Mouse (Mus musculus): ENCODE results near the gene Pak7.
"Not testable (repeated sequence)": the region's sequence is repeated elsewhere in the genome, so short reads cannot be mapped to it uniquely, and the experiment has no call there.

Pak7 gene

GRCm38 (mm10) chr2:136387181-136388131, at the start of gene Pak7:
Gene Pak7 (minus strand): TSS chr2:136387967.
- no peak for DNase-seq (ENCODE audit: low spot score in 2 of 2)

GRCm38 (mm10) chr2:136425561-136425960, 37.8 kb upstream of the Pak7 start:
- DNase-seq (ENCODE audit: low spot score in 2 of 2): no peak

- no peak for DNase-seq (ENCODE audit: low spot score in 2 of 2)
Observed at GRCm38 (mm10) chr2:136419543-136419942, 31.8 kb upstream of the Pak7 start.

GRCm38 (mm10) chr2:136416381-136416780, 28.6 kb upstream of the Pak7 start:
- DNase-seq (ENCODE audit: low spot score in 2 of 2): no peak

- no peak for DNase-seq (ENCODE audit: low spot score in 2 of 2)
Observed at GRCm38 (mm10) chr2:136402587-136402986, 14.8 kb upstream of the Pak7 start.

- no peak for DNase-seq (ENCODE audit: low spot score in 2 of 2)
Observed at GRCm38 (mm10) chr2:136375318-136375717, 12.4 kb downstream of the Pak7 start.

GRCm38 (mm10) chr2:136372361-136372760, 15.4 kb downstream of the Pak7 start:
- no peak for DNase-seq (ENCODE audit: low spot score in 2 of 2)

GRCm38 (mm10) chr2:136351393-136352096, 36.2 kb downstream of the Pak7 start:
- no peak for DNase-seq (ENCODE audit: low spot score in 2 of 2)

- DNase-seq (ENCODE audit: low spot score in 2 of 2): no peak
Observed at GRCm38 (mm10) chr2:136350459-136350858, 37.3 kb downstream of the Pak7 start.

GRCm38 (mm10) chr2:136349671-136350275, 38.0 kb downstream of the Pak7 start:
- DNase-seq (ENCODE audit: low spot score in 2 of 2): no peak

- not testable (repeated sequence) for DNase-seq (ENCODE audit: low spot score in 2 of 2)
Observed at GRCm38 (mm10) chr2:136344240-136344780, 43.5 kb downstream of the Pak7 start.

GRCm38 (mm10) chr2:136329974-136330373, 57.8 kb downstream of the Pak7 start:
- DNase-seq (ENCODE audit: low spot score in 2 of 2): no peak

- no peak for DNase-seq (ENCODE audit: low spot score in 2 of 2)
Observed at GRCm38 (mm10) chr2:136325646-136326045, 62.1 kb downstream of the Pak7 start.

- DNase-seq (ENCODE audit: low spot score in 2 of 2): no peak
Observed at GRCm38 (mm10) chr2:136309313-136309712, 78.5 kb downstream of the Pak7 start.

GRCm38 (mm10) chr2:136308743-136309142, 79.0 kb downstream of the Pak7 start:
- no peak for DNase-seq (ENCODE audit: low spot score in 2 of 2)

GRCm38 (mm10) chr2:136302201-136302600, 85.6 kb downstream of the Pak7 start:
- DNase-seq (ENCODE audit: low spot score in 2 of 2): no peak

GRCm38 (mm10) chr2:136301406-136301805, 86.4 kb downstream of the Pak7 start:
- DNase-seq (ENCODE audit: low spot score in 2 of 2): no peak

GRCm38 (mm10) chr2:136297371-136297770, 90.4 kb downstream of the Pak7 start:
- no peak for DNase-seq (ENCODE audit: low spot score in 2 of 2)

GRCm38 (mm10) chr2:136282043-136282442, 105.7 kb downstream of the Pak7 start:
- no peak for DNase-seq (ENCODE audit: low spot score in 2 of 2)

- DNase-seq (ENCODE audit: low spot score in 2 of 2): not testable (repeated sequence)
Observed at GRCm38 (mm10) chr2:136241960-136242359, 145.8 kb downstream of the Pak7 start.

- no peak for DNase-seq (ENCODE audit: low spot score in 2 of 2)
Observed at GRCm38 (mm10) chr2:136231228-136231627, 156.5 kb downstream of the Pak7 start.

- DNase-seq (ENCODE audit: low spot score in 2 of 2): no peak
Observed at GRCm38 (mm10) chr2:136204034-136204433, 183.7 kb downstream of the Pak7 start.

Data from urinary bladder, postnatal 36 days (tissue).